Mouse (Mus musculus): Measurements from ENCODE around the gene Nip7. TPM values are rescaled to one million over a fixed set of nuclear protein-coding genes. Genes with fewer than 3 reads are reported as not detected.
A peak's percentile ranks its signal among the peaks of the same experiment; 100 is the strongest.

Gene Nip7
- polyA plus RNA-seq, 1 experiment from 2014 or later = 72.5 TPM

DNA sequence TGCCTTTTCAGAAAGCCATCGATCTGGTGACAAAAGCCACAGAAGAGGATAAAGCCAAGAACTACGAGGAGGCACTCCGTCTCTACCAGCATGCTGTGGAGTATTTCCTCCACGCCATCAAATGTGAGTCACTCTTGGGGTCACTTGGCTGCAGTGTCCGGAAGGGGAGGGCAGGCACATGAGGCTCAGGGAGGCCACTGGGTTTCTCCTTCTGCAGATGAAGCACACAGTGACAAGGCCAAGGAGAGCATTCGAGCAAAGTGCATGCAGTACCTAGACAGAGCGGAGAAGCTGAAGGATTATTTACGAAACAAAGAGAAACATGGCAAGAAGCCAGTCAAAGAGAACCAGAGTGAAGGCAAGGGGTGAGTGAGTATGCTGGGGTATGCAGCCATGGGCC, 20.1 kb upstream of the Nip7 start:
- no peak for DNase-seq
- 75% methylated on average over 8 of the region's 8 CpGs for WGBS (ENCODE audit: insufficient replicate concordance)

DNA sequence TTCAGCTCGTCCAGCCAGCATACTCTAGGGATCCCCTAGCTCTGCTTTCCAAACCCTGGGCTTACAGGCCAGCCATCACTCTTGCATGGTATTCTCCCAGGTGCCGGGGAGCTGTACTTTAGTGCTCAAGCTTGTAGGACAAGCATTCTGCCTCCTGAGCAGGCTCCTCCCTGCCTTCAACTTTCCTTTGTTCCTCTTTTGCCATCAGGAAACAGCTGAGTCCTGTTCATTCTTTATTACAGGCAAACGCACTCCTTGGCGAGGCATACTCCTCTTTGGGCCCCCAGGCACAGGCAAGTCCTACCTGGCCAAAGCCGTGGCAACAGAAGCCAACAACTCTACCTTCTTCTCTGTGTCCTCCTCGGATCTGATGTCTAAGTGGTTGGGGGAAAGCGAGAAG, 16.0 kb upstream of the Nip7 start:
- no peak for DNase-seq
- no peak overlapping the region for H3K4me3 ChIP-seq (replicated peaks)
- H3K27me3 ChIP-seq = no peaks in the 10 kb centered on the region
- ATAC-seq (ENCODE audit: low read depth) = no peak
- H3K27ac ChIP-seq = no peak overlapping the region
- no peaks in the 10 kb centered on the region for H3K9me3 ChIP-seq (replicated peaks)
- peaks cover 1% of the 10 kb centered on the region; the same call in 1 of the 2 replicates for H3K4me1 ChIP-seq (replicated peaks)
- 55% methylated on average over 7 of the region's 7 CpGs for WGBS (ENCODE audit: insufficient replicate concordance)
- peaks cover 82% of the 10 kb centered on the region for H3K36me3 ChIP-seq
- H3K4me2 ChIP-seq = no peak overlapping the region
- no peak overlapping the region for H3K9ac ChIP-seq

More for the DNA sequence above, 20.1 kb upstream of the Nip7 start:
- Histone ChIP-seq H3K4me3 (replicated peaks) (no peak overlapping the region), H3K4me1 (replicated peaks) (peaks cover 23% of the 10 kb centered on the region), H3K36me3 (peaks cover 42% of the 10 kb centered on the region), H3K4me2 (no peak overlapping the region), H3K27ac (no peak overlapping the region), H3K27me3 (no peaks in the 10 kb centered on the region), H3K9ac (no peak overlapping the region), H3K9me3 (replicated peaks) (no peaks in the 10 kb centered on the region)
- no peak for ATAC-seq (ENCODE audit: low read depth)

DNA sequence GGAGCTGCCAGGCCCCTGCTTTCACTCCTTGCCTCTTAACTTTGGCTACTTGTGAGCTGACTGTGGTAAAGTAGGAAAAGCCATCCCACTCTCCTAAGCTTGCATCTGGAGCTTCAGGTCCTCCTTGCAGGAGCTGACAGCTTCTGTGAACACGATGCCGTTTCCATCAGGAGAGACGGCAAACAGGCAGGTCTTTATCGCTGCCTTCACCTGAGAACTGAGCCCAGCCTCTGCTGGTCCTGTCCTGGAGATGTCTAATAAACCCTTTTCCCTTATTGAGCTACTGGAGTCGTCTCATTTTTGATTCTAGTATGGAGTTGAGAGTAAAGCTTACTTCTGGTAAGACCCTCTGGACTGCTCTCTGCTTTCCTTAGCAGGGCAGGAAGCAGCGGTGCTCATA, 11.2 kb upstream of the Nip7 start:
- Histone ChIP-seq H3K36me3 (peaks cover 83% of the 10 kb centered on the region), H3K9ac (no peak overlapping the region), H3K4me2 (no peak overlapping the region), H3K9me3 (replicated peaks) (no peaks in the 10 kb centered on the region), H3K27me3 (no peaks in the 10 kb centered on the region), H3K4me3 (replicated peaks) (no peak overlapping the region), H3K4me1 (replicated peaks) (peaks cover 41% of the 10 kb centered on the region), H3K27ac (no peak overlapping the region)
- ATAC-seq (ENCODE audit: low read depth) (no peak), DNase-seq (no peak)
- WGBS (ENCODE audit: insufficient replicate concordance) = 78% methylated on average over 6 of the region's 6 CpGs

DNA sequence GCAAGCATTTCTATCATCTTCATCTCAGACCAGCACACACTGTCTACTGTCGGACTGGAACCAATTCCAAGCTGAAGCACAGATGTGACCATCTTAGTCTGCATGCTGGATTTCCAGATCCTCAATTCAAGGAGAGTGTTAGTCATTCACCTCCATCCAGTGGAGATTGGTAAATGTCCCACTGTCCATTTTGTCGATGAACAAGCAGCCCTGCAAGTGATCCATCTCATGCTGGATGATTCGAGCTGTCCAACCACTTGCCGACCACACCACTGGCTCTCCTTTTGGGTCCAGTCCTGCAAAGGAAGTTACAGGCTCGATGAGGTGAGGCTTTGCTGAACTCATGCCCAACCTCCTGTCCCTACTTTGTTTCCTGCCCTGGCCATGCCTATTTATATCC, 9.7 kb upstream of the Nip7 start:
- ATAC-seq (ENCODE audit: low read depth) = no peak
- Histone ChIP-seq H3K4me3 (replicated peaks) (peak overlapping the region; percentile 79; the same call in 1 of the 2 replicates), H3K27me3 (no peaks in the 10 kb centered on the region), H3K9ac (no peak overlapping the region), H3K4me1 (replicated peaks) (peaks cover 43% of the 10 kb centered on the region), H3K9me3 (replicated peaks) (no peaks in the 10 kb centered on the region), H3K4me2 (peak overlapping the region; percentile 90), H3K27ac (no peak overlapping the region), H3K36me3 (peaks cover 83% of the 10 kb centered on the region)
- 66% methylated on average over 5 of the region's 5 CpGs for WGBS (ENCODE audit: insufficient replicate concordance)
- DNase-seq = no peak

DNA sequence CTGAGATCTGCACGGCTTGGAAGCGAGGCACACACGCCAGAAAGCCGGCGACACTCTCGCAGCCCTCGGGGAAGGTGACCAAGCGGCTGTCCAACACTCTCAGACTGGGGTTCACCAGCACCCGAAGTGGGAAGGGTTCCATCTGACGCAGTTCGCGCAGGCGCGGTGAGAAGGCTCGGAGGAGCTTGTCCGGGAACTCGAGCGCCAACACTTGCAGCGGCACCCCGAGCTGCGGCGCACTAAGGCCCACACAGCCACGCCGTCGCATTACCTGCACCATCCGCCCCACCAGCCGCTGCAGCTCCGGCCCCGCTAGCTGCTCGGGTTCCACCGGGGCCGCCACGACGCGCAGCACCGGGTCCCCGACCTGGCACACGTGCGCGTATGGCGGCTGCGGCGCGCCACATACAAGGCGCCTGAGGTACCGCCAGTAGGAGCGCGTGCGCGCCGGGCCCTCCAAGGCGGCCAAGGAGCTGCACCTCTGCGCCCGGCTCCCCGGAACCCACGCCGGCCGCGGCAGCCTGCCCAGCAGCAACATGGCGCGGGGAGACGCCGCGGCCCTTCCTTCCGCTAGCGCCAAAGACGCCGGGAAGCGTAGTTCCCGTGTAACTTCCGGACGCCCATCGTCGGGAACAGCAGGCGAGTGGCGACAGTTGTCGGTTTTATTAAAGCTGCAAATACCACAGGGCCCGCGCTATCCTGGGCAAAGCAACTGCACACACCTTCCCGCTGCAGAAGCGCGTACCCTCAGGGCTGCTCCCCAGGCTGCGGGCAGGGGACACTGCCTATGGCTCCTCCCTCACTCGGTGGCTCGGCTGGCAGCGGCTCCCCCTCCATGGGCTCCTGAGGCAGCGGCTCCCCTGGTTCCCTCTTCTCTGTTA, 8.4 kb upstream of the Nip7 start, which contains the start of gene Pdf:
TSS of gene Pdf (minus strand) at position 554 of the 881 bp plus-strand sequence.
- under 1% methylated on average over 87 of the region's 87 CpGs for WGBS (ENCODE audit: insufficient replicate concordance)
- Histone ChIP-seq H3K4me2 (peak within 1 kb of the TSS; percentile 90), H3K4me3 (replicated peaks) (peak within 1 kb of the TSS; percentile 79), H3K9me3 (replicated peaks) (no peaks in the 10 kb centered on the region), H3K27me3 (no peaks in the 10 kb centered on the region), H3K4me1 (replicated peaks) (peaks cover 43% of the 10 kb centered on the region), H3K36me3 (peaks cover 83% of the 10 kb centered on the region), H3K9ac (peak within 1 kb of the TSS; percentile 85), H3K27ac (peak within 1 kb of the TSS; percentile 81)
- ATAC-seq (ENCODE audit: low read depth) (peak; percentile 82), DNase-seq (peak; percentile 68)

DNA sequence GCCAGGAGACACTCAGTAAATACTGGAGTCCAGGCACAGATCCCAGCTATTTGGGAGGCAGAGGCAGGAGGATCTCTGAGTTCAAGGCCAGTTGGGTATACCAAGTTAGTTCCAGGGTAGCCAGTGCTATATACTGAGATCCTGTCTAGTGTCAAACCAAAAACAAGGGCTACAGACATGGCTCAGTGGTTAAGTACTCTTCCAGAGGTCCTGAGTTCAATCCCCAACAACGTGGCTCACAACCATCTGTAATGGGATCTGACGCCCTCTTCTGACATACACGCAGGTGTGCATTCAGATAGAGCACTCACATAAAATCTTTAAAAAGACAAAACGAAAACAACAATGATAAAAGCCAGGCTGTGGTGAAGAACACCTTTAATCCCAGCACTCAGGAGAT, 7.2 kb upstream of the Nip7 start:
- H3K27me3 ChIP-seq = no peaks in the 10 kb centered on the region
- no peaks in the 10 kb centered on the region for H3K9me3 ChIP-seq (replicated peaks)
- H3K4me3 ChIP-seq (replicated peaks) = peak overlapping the region; percentile 79
- no peak for DNase-seq
- 78% methylated on average over 4 of the region's 4 CpGs for WGBS (ENCODE audit: insufficient replicate concordance)
- H3K4me1 ChIP-seq (replicated peaks) = peaks cover 43% of the 10 kb centered on the region
- no peak overlapping the region for H3K9ac ChIP-seq
- H3K4me2 ChIP-seq = peak overlapping the region; percentile 90
- H3K36me3 ChIP-seq = peaks cover 83% of the 10 kb centered on the region
- peak overlapping the region; percentile 81; the same call in 1 of the 2 replicates for H3K27ac ChIP-seq
- ATAC-seq (ENCODE audit: low read depth) = no peak

DNA sequence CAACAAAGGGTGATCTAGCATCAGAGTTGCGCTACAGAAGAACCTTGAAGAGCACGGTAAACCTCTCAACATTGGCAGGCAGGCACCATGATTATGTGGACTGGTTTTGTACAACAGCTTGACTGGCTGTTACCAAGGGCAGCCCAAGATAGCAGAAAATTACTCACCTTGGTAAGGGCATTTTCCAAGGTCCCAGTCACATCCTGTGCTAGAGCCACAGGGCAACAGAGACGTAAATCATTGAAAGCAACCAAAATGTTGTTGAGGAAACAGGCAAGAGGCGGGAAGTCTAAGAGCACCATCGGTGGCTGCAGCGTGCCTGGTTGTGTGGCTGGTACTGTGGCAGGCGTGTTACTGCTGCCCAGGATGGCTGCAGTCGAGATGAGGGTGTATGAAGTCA, 4.6 kb upstream of the Nip7 start:
- Histone ChIP-seq H3K4me1 (replicated peaks) (peaks cover 43% of the 10 kb centered on the region), H3K9ac (no peak overlapping the region), H3K27ac (no peak overlapping the region), H3K4me2 (no peak overlapping the region), H3K9me3 (replicated peaks) (no peaks in the 10 kb centered on the region), H3K27me3 (no peaks in the 10 kb centered on the region), H3K4me3 (replicated peaks) (no peak overlapping the region), H3K36me3 (peaks cover 62% of the 10 kb centered on the region)
- no peak for DNase-seq
- no peak for ATAC-seq (ENCODE audit: low read depth)
- 88% methylated on average over 8 of the region's 8 CpGs for WGBS (ENCODE audit: insufficient replicate concordance)

DNA sequence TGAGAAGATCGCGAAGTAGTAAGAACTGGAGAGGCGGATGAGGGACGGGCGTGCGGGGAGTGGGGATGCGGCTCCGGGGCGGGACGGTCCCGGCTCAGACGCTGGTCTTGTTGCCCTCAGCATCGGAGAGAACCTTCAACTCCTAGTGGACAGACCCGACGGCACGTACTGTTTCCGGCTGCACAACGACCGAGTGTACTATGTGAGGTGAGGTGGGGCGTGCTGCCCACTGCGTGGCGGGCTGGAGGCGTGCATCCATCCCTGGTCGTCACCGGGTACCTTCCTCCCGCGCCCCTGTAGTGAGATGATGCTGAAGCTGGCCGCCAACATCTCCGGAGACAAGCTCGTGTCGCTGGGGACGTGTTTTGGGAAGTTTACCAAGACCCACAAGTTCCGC, 294 bp downstream of the Nip7 start:
- Histone ChIP-seq H3K27ac (peak overlapping the region; percentile 55), H3K4me1 (replicated peaks) (peaks cover 32% of the 10 kb centered on the region), H3K4me3 (replicated peaks) (peak overlapping the region; percentile 97), H3K4me2 (peak overlapping the region; percentile 92), H3K27me3 (no peaks in the 10 kb centered on the region), H3K9me3 (replicated peaks) (no peaks in the 10 kb centered on the region), H3K36me3 (peaks cover 49% of the 10 kb centered on the region), H3K9ac (peak overlapping the region; percentile 83)
- DNase-seq = no peak
- WGBS (ENCODE audit: insufficient replicate concordance) = under 1% methylated on average over 33 of the region's 33 CpGs
- ATAC-seq (ENCODE audit: low read depth) = peak; percentile 38

DNA sequence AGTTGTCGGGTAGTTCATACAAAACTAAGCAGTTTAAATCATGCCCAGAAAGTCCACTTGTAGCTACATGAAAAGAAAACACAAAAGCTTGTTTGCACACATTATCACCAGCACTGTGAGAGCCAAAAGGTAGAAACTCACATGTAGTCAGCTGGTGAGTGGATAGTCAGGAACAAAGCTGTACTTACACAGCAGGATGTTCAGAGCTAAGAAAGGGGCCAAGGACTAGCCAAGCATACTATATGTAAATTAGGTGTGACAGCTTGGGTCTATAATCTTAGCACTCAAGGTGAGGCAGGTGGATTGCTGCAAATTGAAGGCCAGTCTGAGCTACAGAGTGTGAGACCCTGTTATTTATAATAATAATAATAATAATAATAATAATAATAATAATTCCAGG, 5.9 kb downstream of the Nip7 start:
- WGBS (ENCODE audit: insufficient replicate concordance) = 77% methylated on average over 1 of the region's 1 CpGs
- ATAC-seq (ENCODE audit: low read depth) = no peak
- peaks cover 19% of the 10 kb centered on the region for H3K36me3 ChIP-seq

DNA sequence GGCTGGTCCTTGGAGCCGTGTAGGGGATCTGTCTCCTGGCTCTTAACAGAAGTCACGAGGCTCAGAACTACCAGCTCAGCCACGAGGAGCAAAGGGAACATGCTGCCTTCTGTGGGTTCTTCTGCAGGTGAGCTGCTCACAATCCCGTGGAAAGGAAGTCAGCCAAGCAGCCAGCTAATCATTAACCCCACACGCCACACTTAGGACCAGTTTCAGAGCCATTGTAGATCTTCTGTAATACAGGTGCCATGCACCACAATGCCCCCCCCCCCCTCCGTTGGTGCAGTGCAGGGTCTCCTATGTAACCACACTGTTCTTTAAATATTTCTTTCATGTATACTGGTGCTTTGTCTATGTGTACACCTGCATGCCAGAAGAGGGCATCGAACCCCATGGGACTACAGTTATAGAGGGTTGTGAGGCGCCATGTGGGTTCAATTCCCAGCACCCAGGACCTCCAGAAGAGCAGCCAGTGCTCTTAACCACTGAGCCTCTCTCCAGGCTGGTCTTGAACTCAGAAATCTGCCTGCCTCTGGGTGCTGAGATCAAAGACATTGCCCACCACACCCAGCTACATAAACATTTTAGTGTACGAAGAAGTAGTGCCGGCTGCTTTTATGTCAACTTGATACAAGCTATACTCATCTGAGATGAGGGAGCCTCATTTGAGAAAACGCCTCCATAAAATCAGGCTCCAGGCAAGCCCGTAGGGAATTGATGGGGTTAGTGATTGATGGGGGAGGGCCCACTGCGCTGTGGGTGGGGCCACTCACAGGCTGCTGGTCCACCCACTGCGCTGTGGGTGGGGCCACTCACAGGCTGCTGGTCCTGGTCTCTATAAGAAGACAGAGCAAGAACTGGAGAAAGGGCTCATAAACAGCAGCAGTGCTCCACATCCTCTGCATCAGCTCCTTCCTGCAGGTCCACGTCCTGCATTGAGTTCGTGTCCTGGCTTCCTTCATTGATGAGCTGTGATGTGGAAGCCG, 9.1 kb downstream of the Nip7 start, which contains the start of gene Tmed6:
TSS of gene Tmed6 (minus strand) at position 134 of the 986 bp plus-strand sequence.
- DNase-seq = peak; percentile 73
- peaks cover 12% of the 10 kb centered on the region for H3K4me1 ChIP-seq (replicated peaks)

More for the DNA sequence above, 5.9 kb downstream of the Nip7 start:
- no peak overlapping the region for H3K9ac ChIP-seq
- H3K4me1 ChIP-seq (replicated peaks) = peaks cover 24% of the 10 kb centered on the region
- H3K27ac ChIP-seq = no peak overlapping the region
- DNase-seq = no peak
- H3K4me2 ChIP-seq = no peak overlapping the region
- H3K27me3 ChIP-seq = no peaks in the 10 kb centered on the region
- H3K4me3 ChIP-seq (replicated peaks) = no peak overlapping the region
- H3K9me3 ChIP-seq (replicated peaks) = no peaks in the 10 kb centered on the region

DNA sequence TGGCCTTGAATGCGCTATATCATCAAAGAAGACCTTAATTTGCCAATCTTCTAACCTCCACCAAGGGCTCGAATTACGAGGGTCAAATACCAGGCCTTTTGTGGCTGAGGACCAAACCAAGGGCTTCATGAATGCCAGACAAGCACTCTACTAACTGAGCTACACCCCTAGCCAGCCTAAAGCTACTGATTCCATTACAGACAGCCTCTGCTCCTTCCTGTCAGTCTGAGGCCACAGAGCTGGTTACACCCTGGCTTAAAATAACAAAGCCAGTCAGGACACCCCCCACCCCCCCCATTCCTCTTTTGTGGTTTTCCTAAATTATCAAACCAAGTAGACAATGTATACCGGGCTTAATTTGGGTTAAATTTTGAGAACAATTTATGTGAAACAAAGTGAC, 17.0 kb downstream of the Nip7 start:
- DNase-seq = no peak
- no peaks in the 10 kb centered on the region for H3K4me1 ChIP-seq (replicated peaks)
- H3K27me3 ChIP-seq = no peaks in the 10 kb centered on the region
- no peaks in the 10 kb centered on the region for H3K9me3 ChIP-seq (replicated peaks)
- no peak overlapping the region for H3K9ac ChIP-seq
- no peak overlapping the region for H3K27ac ChIP-seq
- peaks cover 78% of the 10 kb centered on the region for H3K36me3 ChIP-seq
- H3K4me2 ChIP-seq = no peak overlapping the region
- no peak overlapping the region for H3K4me3 ChIP-seq (replicated peaks)
- ATAC-seq (ENCODE audit: low read depth) = no peak
- WGBS (ENCODE audit: insufficient replicate concordance) = 70% methylated on average over 4 of the region's 4 CpGs

More for the DNA sequence above, 9.1 kb downstream of the Nip7 start, which contains the start of gene Tmed6:
- WGBS (ENCODE audit: insufficient replicate concordance) = 49% methylated on average over 17 of the region's 17 CpGs
- peak; percentile 88 for ATAC-seq (ENCODE audit: low read depth)
- no peak within 1 kb of the TSS for H3K4me3 ChIP-seq (replicated peaks)
- H3K27me3 ChIP-seq = no peaks in the 10 kb centered on the region
- peaks cover 19% of the 10 kb centered on the region for H3K36me3 ChIP-seq
- H3K9me3 ChIP-seq (replicated peaks) = no peaks in the 10 kb centered on the region
- no peak within 1 kb of the TSS for H3K4me2 ChIP-seq
- no peak within 1 kb of the TSS for H3K9ac ChIP-seq
- no peak within 1 kb of the TSS for H3K27ac ChIP-seq
